Mouse (Mus musculus): ENCODE measurements around the gene Pax7.

Pax7 gene

GRCm38 (mm10) chr4:139830581-139831387, 2.5 kb downstream of the Pax7 start:
- DNase-seq = no peak

GRCm38 (mm10) chr4:139830053-139830452, 3.3 kb downstream of the Pax7 start:
- DNase-seq = no peak

GRCm38 (mm10) chr4:139828871-139829590, 4.3 kb downstream of the Pax7 start:
- no peak for DNase-seq

GRCm38 (mm10) chr4:139828283-139828678, 5.0 kb downstream of the Pax7 start:
- DNase-seq = no peak

GRCm38 (mm10) chr4:139827501-139828282, 5.6 kb downstream of the Pax7 start:
- no peak for DNase-seq

- no peak for DNase-seq
Observed at GRCm38 (mm10) chr4:139826231-139826630, 7.1 kb downstream of the Pax7 start.

- DNase-seq = no peak
Observed at GRCm38 (mm10) chr4:139825326-139826112, 7.8 kb downstream of the Pax7 start.

- DNase-seq = no peak
Observed at GRCm38 (mm10) chr4:139824572-139825325, 8.6 kb downstream of the Pax7 start.

GRCm38 (mm10) chr4:139823870-139824472, 9.4 kb downstream of the Pax7 start:
- no peak for DNase-seq

- no peak for DNase-seq
Observed at GRCm38 (mm10) chr4:139823138-139823869, 10.0 kb downstream of the Pax7 start.

GRCm38 (mm10) chr4:139822214-139823137, 10.9 kb downstream of the Pax7 start:
- no peak for DNase-seq

GRCm38 (mm10) chr4:139821491-139822160, 11.7 kb downstream of the Pax7 start:
- no peak for DNase-seq

GRCm38 (mm10) chr4:139821071-139821470, 12.3 kb downstream of the Pax7 start:
- no peak for DNase-seq

GRCm38 (mm10) chr4:139819411-139820030, 13.8 kb downstream of the Pax7 start:
- DNase-seq = no peak

GRCm38 (mm10) chr4:139818163-139818562, 15.2 kb downstream of the Pax7 start:
- no peak for DNase-seq

GRCm38 (mm10) chr4:139813371-139813960, 19.9 kb downstream of the Pax7 start:
- DNase-seq = no peak

GRCm38 (mm10) chr4:139811901-139812300, 21.4 kb downstream of the Pax7 start:
- no peak for DNase-seq

GRCm38 (mm10) chr4:139811475-139811874, 21.9 kb downstream of the Pax7 start:
- DNase-seq = no peak
